Mouse (Mus musculus) gonadal fat pad, adult 2 months (tissue): ENCODE results near the gene Olfr354. TPM values are rescaled to one million over a fixed set of nuclear protein-coding genes. Genes with fewer than 3 reads are reported as not detected.

ENCODE experiments used
- DNase-seq: peaks from one replicate; pipeline ENCODE4 v3.0.0-alpha.2; 2012; ENCODE audit warnings: low read depth
- polyA plus RNA-seq: library from polyadenylated mRNA; depleted of rRNA; stranded (reverse); fragments of >200 nt; gene quantifications from 2 replicates; pipeline ENCODE4 v1.2.3, GENCODE M21; 2012; rRNA removed

The Olfr354 gene
- not detected in 2 replicates for polyA plus RNA-seq

DNA sequence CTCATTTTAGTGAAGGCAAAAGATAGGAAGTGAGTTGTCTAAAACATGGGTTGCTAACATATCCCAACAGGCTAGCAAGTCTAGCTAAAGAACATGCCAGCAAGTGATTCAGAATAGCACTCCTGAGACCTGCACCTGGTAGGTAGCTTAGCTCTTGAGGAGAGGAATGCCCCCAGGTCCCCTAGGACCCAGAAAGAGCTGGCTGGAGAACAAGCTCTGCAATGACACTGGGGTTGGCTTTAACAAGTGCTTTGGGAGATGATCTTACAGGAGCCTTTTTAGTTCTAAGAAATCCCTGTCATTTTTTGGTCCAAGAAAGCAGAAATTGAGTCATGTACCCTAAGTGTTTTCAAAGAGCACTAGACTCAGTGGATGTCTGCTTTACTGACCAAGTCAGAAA lies at the start of gene Olfr354:
Gene Olfr354, plus strand, starts transcription at position 301 of the 400 bp plus-strand sequence.
- DNase-seq = no peak

- DNase-seq = no peak
Observed at GRCm38 (mm10) chr2:36862560-36862959, 42.9 kb upstream of the Olfr354 start, which contains the start of gene Olfr351. TSS of gene Olfr351 (minus strand) at chr2:36862660.

GRCm38 (mm10) chr2:36868160-36868559 lies 37.3 kb upstream of the Olfr354 start, which contains the start of gene Olfr352:
TSS of gene Olfr352 (plus strand) at chr2:36868460.
- DNase-seq = no peak

DNA sequence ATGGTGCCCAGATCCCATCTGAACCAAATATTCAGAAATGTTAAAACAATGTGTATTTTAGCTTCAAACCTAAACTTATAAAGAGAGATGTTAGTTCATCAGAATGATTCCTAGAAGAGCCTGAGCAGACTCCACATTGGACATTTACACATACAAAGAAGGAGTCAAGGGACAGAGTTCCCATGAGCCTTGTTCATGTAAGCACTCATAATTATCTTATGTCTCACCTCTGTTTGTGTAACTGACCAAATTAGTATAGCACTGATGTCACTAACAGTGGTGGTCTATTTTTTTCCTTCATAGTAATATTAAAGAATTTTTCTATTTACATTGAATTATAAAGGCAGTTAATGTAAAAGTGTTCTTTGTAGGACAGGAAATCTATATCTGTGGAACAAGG lies 12.6 kb upstream of the Olfr354 start, which contains the start of gene Olfr353:
Gene Olfr353, minus strand, starts transcription at position 101 of the 400 bp plus-strand sequence.
- no peak for DNase-seq

GRCm38 (mm10) chr2:36897114-36897513 lies 8.4 kb upstream of the Olfr354 start:
- DNase-seq = no peak

- no peak for DNase-seq
Observed at GRCm38 (mm10) chr2:36928797-36929196, 23.3 kb downstream of the Olfr354 start, which contains the start of gene Olfr355. TSS of gene Olfr355 (minus strand) at chr2:36928897.

GRCm38 (mm10) chr2:36936821-36937220 lies 31.3 kb downstream of the Olfr354 start, which contains the start of gene Olfr356:
TSS of gene Olfr356 (plus strand) at chr2:36937121.
- no peak for DNase-seq

Other genes with a start within 250 kb of the Olfr354 start
- not detected in 2 replicates for gene Olfr346, start 219.9 kb upstream of the Olfr354 start, polyA plus RNA-seq
- not detected in 2 replicates for gene Olfr347, start 173.8 kb upstream of the Olfr354 start, polyA plus RNA-seq
- gene Olfr348, start 121.4 kb upstream of the Olfr354 start, polyA plus RNA-seq = not detected in 2 replicates
- gene Olfr50, start 115.1 kb upstream of the Olfr354 start, polyA plus RNA-seq = not detected in 2 replicates
- gene Olfr3, start 88.6 kb upstream of the Olfr354 start, polyA plus RNA-seq = not detected in 2 replicates
- not detected in 2 replicates for gene Olfr350, start 59.4 kb upstream of the Olfr354 start, polyA plus RNA-seq
- gene Olfr351, start 43.0 kb upstream of the Olfr354 start, polyA plus RNA-seq = not detected in 2 replicates
- gene Olfr352, start 37.2 kb upstream of the Olfr354 start, polyA plus RNA-seq = not detected in 2 replicates
- gene Olfr353, start 12.7 kb upstream of the Olfr354 start, polyA plus RNA-seq = not detected in 2 replicates
- gene Olfr355, start 23.2 kb downstream of the Olfr354 start, polyA plus RNA-seq = not detected in 2 replicates
- gene Olfr356, start 31.4 kb downstream of the Olfr354 start, polyA plus RNA-seq = not detected in 2 replicates
- gene Olfr357, start 88.1 kb downstream of the Olfr354 start, polyA plus RNA-seq = not detected in 2 replicates
- not detected in 2 replicates for gene Olfr358, start 103.7 kb downstream of the Olfr354 start, polyA plus RNA-seq
- not detected in 2 replicates for gene Olfr360, start 160.1 kb downstream of the Olfr354 start, polyA plus RNA-seq
- not detected in 2 replicates for gene Olfr361, start 183.6 kb downstream of the Olfr354 start, polyA plus RNA-seq
- gene Olfr362, start 212.2 kb downstream of the Olfr354 start, polyA plus RNA-seq = not detected in 2 replicates
- not detected in 2 replicates for gene Olfr364-ps1, start 233.6 kb downstream of the Olfr354 start, polyA plus RNA-seq